Mouse (Mus musculus): ENCODE measurements at regions not wholly inside any gene's neighbourhood (a gene's known extent, or its start where the extent isn't known, plus 50 kb on each side); places are given as distances from the start of the nearest gene placed in this dataset.

DNA sequence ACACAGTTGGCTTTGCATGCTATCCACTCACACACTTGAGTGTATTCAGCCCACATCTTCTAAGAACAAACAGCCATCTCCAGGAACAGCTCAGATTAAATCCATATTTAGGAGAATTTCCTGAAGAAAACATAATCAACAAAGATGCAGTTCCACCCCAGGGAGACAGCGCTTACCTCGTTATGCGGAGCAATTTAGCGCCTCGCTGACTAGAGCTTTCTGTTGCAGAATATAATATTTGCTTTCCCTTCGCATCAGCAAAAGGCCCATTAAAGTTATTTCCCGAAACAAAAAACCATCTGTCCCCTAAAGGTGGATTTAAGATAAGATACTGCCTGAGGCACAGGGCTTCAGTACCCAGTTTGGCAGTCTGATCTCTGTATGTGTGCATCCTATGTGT, 112.0 kb downstream of the Ndufa10 start:
- Histone ChIP-seq H3K36me3 (ENCODE audit: control insufficient read depth, insufficient read depth, low read length) (no peaks in the 10 kb centered on the region), H3K27ac (no peak overlapping the region), H3K9ac (ENCODE audit: low read depth, low read length) (no peak overlapping the region), H3K4me1 (ENCODE audit: control insufficient read depth, insufficient read depth, low read length) (no peaks in the 10 kb centered on the region), H3K4me3 (no peak overlapping the region), H3K79me2 (replicated peaks; ENCODE audit: control insufficient read depth, insufficient read depth, low read length) (no peaks in the 10 kb centered on the region), H3K27me3 (ENCODE audit: control insufficient read depth, insufficient read depth, low read length) (no peaks in the 10 kb centered on the region)
- no peak for DNase-seq
- intact Hi-C loops (cut with DNase I), result loop anchor here (2.0 kb wide), 1 partner anchor 399 kb away; no protein-coding TSS in a partner anchor
- TF ChIP-seq POLR2A (IDR thresholded peaks at IDR 0.05; ENCODE audit: insufficient read depth, low read depth, low read length) (no peak), CTCF (IDR thresholded peaks at IDR 0.05) (no peak), EP300 (IDR thresholded peaks at IDR 0.05; ENCODE audit: insufficient read depth, low read depth, low read length) (no peak)
- WGBS, result 89% methylated on average over 7 of the region's 7 CpGs

DNA sequence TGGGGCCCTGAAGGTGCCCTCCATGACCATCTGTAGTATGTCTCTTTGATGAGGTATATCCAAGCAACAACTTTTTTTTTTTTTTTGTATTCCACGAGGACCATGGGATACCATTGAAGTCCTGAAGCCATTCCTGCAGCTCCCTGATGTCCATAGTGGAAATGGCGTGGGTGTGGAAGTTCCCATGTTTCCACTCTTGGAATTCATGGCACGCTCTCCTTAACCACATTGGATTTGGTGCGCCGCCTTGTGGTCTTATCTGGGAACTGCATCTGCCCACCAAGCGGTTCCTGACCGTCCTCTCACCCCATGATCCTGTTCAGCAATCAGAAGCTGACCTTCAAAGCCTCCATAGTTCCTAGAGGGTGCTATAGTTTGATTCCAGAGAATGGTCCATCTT, 113.4 kb downstream of the Ndufa10 start:
- Histone ChIP-seq H3K4me1 (ENCODE audit: control insufficient read depth, insufficient read depth, low read length) (no peaks in the 10 kb centered on the region), H3K27ac (no peak overlapping the region), H3K27me3 (ENCODE audit: control insufficient read depth, insufficient read depth, low read length) (no peaks in the 10 kb centered on the region), H3K79me2 (replicated peaks; ENCODE audit: control insufficient read depth, insufficient read depth, low read length) (no peaks in the 10 kb centered on the region), H3K36me3 (ENCODE audit: control insufficient read depth, insufficient read depth, low read length) (no peaks in the 10 kb centered on the region), H3K9ac (ENCODE audit: low read depth, low read length) (no peak overlapping the region), H3K4me3 (no peak overlapping the region)
- peak; percentile 40 to 72 for DNase-seq
- intact Hi-C loops (cut with DNase I), result loop anchor here (2.0 kb wide), 1 partner anchor 397 kb away; no protein-coding TSS in a partner anchor
- 15% methylated on average over 7 of the region's 7 CpGs for WGBS
- no peak for TF ChIP-seq POLR2A (IDR thresholded peaks at IDR 0.05; ENCODE audit: insufficient read depth, low read depth, low read length)
- peak; percentile 87 for TF ChIP-seq CTCF (IDR thresholded peaks at IDR 0.05)
- TF ChIP-seq EP300 (IDR thresholded peaks at IDR 0.05; ENCODE audit: insufficient read depth, low read depth, low read length), result 0 out of 2 replicates have a peak, but pooled peaks have one; percentile 57

DNA sequence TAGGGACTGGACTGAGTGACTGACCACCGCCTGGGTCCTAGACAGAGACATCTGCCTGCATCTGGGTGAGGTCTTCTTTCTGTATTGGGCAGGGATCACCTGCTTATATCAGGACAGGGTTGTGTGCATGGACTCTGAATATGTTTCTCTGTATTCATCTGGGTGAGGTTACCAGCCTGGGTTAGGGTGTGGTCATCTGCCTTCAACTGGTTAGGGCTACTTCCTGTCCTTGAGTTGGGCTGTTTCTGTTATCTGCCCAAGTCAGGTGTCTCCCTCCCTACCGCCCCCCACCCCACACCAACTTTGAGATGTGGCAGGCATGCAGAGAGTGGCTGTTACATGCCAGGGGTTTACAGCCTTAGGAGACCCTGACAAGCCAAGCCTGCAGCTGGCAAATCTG, 114.2 kb downstream of the Ndufa10 start:
- Histone ChIP-seq H3K4me3 (no peak overlapping the region), H3K4me1 (ENCODE audit: control insufficient read depth, insufficient read depth, low read length) (no peaks in the 10 kb centered on the region), H3K36me3 (ENCODE audit: control insufficient read depth, insufficient read depth, low read length) (no peaks in the 10 kb centered on the region), H3K9ac (ENCODE audit: low read depth, low read length) (no peak overlapping the region), H3K27me3 (ENCODE audit: control insufficient read depth, insufficient read depth, low read length) (no peaks in the 10 kb centered on the region), H3K27ac (no peak overlapping the region), H3K79me2 (replicated peaks; ENCODE audit: control insufficient read depth, insufficient read depth, low read length) (no peaks in the 10 kb centered on the region)
- no peak for DNase-seq
- no peak for TF ChIP-seq CTCF (IDR thresholded peaks at IDR 0.05)
- TF ChIP-seq EP300 (IDR thresholded peaks at IDR 0.05; ENCODE audit: insufficient read depth, low read depth, low read length), result no peak
- no peak for TF ChIP-seq POLR2A (IDR thresholded peaks at IDR 0.05; ENCODE audit: insufficient read depth, low read depth, low read length)
- intact Hi-C loops (cut with DNase I), result loop anchor here (5.0 kb wide), 1 partner anchor 92 kb away; no protein-coding TSS in a partner anchor
- WGBS, result 79% methylated on average over 2 of the region's 2 CpGs

DNA sequence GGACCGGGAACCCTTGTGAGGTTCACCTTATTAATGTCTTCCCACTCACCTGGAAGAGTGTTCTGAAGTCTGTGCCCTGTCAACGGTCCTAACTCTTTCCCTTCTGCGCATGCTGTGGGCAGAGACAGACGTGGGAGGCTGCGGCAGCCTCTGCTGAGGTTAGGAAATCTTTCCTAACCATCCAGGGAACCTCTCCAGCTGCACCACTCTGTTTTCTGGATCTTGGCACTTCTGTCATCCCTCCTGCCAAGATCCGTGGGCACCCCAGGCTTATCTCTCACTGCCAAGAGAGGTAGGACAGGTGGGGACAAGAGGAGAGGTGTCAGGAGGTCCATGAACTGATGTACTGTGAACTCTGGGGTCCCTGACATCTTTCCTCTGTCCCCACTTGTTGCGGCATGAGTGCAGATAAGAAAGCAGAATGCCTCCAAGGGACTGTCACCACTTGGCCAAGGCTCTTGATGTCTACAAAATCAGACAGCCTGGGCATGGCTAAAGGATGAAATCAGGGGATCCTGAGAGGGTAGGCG, 114.8 kb downstream of the Ndufa10 start:
- no peaks in the 10 kb centered on the region for H3K27me3 ChIP-seq (ENCODE audit: control insufficient read depth, insufficient read depth, low read length)
- no peak overlapping the region for H3K4me3 ChIP-seq
- no peak for TF ChIP-seq POLR2A (IDR thresholded peaks at IDR 0.05; ENCODE audit: insufficient read depth, low read depth, low read length)
- peak; percentile 42; the same call in 1 of the 2 replicates for TF ChIP-seq EP300 (IDR thresholded peaks at IDR 0.05; ENCODE audit: insufficient read depth, low read depth, low read length)
- TF ChIP-seq CTCF (IDR thresholded peaks at IDR 0.05), result no peak
- 51% methylated on average over 8 of the region's 8 CpGs for WGBS
- DNase-seq, result peak in 1 of 2 experiments; percentile 32
- intact Hi-C loops (cut with DNase I), result loop anchor here (5.0 kb wide), 1 partner anchor 92 kb away; no protein-coding TSS in a partner anchor
- no peaks in the 10 kb centered on the region for H3K4me1 ChIP-seq (ENCODE audit: control insufficient read depth, insufficient read depth, low read length)
- no peaks in the 10 kb centered on the region for H3K36me3 ChIP-seq (ENCODE audit: control insufficient read depth, insufficient read depth, low read length)
- no peak overlapping the region for H3K9ac ChIP-seq (ENCODE audit: low read depth, low read length)
- no peak overlapping the region for H3K27ac ChIP-seq
- H3K79me2 ChIP-seq (replicated peaks; ENCODE audit: control insufficient read depth, insufficient read depth, low read length), result no peaks in the 10 kb centered on the region

DNA sequence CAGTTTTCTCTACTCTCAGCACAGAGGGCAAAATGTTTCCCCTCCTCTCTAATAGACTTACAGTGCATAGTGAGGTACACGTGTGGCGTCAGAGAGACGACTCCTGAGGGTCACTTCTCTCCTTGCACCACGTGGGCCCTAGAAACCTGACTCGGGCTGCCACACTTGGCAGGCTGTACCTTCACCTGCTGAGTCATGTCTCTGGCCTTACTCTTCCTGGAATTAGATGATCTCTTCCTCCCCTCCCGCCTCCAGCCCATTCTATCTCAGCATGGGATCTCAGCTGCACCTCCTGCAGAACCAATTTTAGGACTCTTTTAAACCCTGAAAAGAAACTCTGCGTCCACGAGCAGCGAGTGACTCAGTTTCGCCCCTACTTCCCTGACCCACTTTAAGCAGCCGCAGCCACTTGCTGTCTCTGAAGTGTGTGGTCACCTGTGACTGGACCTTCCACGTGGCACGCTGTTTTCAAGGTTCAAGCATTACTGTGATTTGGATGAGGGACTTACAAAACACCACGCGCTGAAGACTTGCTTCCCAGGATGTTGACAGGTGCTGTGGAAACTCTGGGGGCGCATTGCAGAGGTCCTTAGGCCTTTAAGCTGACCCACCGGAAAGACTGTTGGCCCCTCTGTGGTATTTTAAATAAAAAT, 125.2 kb downstream of the Ndufa10 start:
- TF ChIP-seq POLR2A (IDR thresholded peaks at IDR 0.05; ENCODE audit: insufficient read depth, low read depth, low read length) (no peak), EP300 (IDR thresholded peaks at IDR 0.05; ENCODE audit: insufficient read depth, low read depth, low read length) (no peak), CTCF (IDR thresholded peaks at IDR 0.05) (no peak)
- intact Hi-C loops (cut with DNase I), result loop anchor here (10.0 kb wide), 1 partner anchor 334 kb away; no protein-coding TSS in a partner anchor
- peak in 1 of 2 experiments; percentile 46 for DNase-seq
- no peaks in the 10 kb centered on the region for H3K79me2 ChIP-seq (replicated peaks; ENCODE audit: control insufficient read depth, insufficient read depth, low read length)
- no peak overlapping the region for H3K9ac ChIP-seq (ENCODE audit: low read depth, low read length)
- H3K27ac ChIP-seq, result no peak overlapping the region; the same call in 1 of the 2 replicates
- H3K4me3 ChIP-seq, result no peak overlapping the region
- 59% methylated on average over 17 of the region's 17 CpGs for WGBS
- no peaks in the 10 kb centered on the region for H3K36me3 ChIP-seq (ENCODE audit: control insufficient read depth, insufficient read depth, low read length)
- H3K4me1 ChIP-seq (ENCODE audit: control insufficient read depth, insufficient read depth, low read length), result peaks cover 2% of the 10 kb centered on the region; the same call in 1 of the 2 replicates
- no peaks in the 10 kb centered on the region for H3K27me3 ChIP-seq (ENCODE audit: control insufficient read depth, insufficient read depth, low read length)

DNA sequence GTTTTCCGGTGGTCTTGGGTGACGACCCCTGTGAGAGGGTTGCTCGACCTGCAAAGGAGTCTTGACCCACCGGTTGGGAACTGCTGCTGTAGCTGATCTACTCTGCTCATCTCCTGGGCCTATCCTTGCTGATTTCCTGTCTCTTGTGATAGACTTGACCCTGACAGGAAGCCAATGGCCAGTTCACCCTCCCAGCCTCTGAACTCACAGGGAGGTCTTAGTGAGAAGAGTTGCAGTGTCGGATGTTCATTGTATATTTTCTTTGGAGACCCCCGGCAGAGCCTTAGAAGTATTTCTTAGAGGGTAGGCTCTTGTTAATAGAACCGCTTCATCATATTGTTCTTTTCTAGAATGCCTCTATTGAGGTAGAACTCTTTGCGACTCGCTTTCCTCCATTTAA, 126.0 kb downstream of the Ndufa10 start:
- DNase-seq, result no peak
- Histone ChIP-seq H3K4me3 (no peak overlapping the region), H3K4me1 (ENCODE audit: control insufficient read depth, insufficient read depth, low read length) (peaks cover 2% of the 10 kb centered on the region; the same call in 1 of the 2 replicates), H3K79me2 (replicated peaks; ENCODE audit: control insufficient read depth, insufficient read depth, low read length) (no peaks in the 10 kb centered on the region), H3K27me3 (ENCODE audit: control insufficient read depth, insufficient read depth, low read length) (no peaks in the 10 kb centered on the region), H3K27ac (no peak overlapping the region), H3K36me3 (ENCODE audit: control insufficient read depth, insufficient read depth, low read length) (no peaks in the 10 kb centered on the region), H3K9ac (ENCODE audit: low read depth, low read length) (no peak overlapping the region)
- TF ChIP-seq POLR2A (IDR thresholded peaks at IDR 0.05; ENCODE audit: insufficient read depth, low read depth, low read length) (no peak), CTCF (IDR thresholded peaks at IDR 0.05) (no peak), EP300 (IDR thresholded peaks at IDR 0.05; ENCODE audit: insufficient read depth, low read depth, low read length) (no peak)
- intact Hi-C loops (cut with DNase I), result loop anchor here (10.0 kb wide), 1 partner anchor 333 kb away; no protein-coding TSS in a partner anchor
- 75% methylated on average over 9 of the region's 9 CpGs for WGBS

Data from heart, adult 2 months (tissue).